Mouse (Mus musculus): ENCODE measurements at regions not wholly inside any gene's neighbourhood (a gene's known extent, or its start where the extent isn't known, plus 50 kb on each side); places are given as distances from the start of the nearest gene placed in this dataset.

- DNase-seq: no peak
Measured at GRCm38 (mm10) chr8:115806139-115806538, 98.5 kb upstream of the Maf start.

GRCm38 (mm10) chr8:115793587-115793986 is 86.0 kb upstream of the Maf start:
- DNase-seq: no peak

GRCm38 (mm10) chr8:115788421-115788820 is 80.8 kb upstream of the Maf start:
- no peak for DNase-seq

GRCm38 (mm10) chr8:115786185-115786584 is 78.6 kb upstream of the Maf start:
- DNase-seq: no peak

- no peak for DNase-seq
Measured at GRCm38 (mm10) chr8:115785769-115786168, 78.2 kb upstream of the Maf start.

GRCm38 (mm10) chr8:115783364-115783763 is 75.8 kb upstream of the Maf start:
- DNase-seq: no peak

GRCm38 (mm10) chr8:115778433-115778832 is 70.8 kb upstream of the Maf start:
- DNase-seq: no peak

- no peak for DNase-seq
Measured at GRCm38 (mm10) chr8:115771060-115771459, 63.5 kb upstream of the Maf start.

- no peak for DNase-seq
Measured at GRCm38 (mm10) chr8:115768631-115769030, 61.0 kb upstream of the Maf start.

- DNase-seq: no peak
Measured at GRCm38 (mm10) chr8:115766218-115766898, 58.8 kb upstream of the Maf start.

GRCm38 (mm10) chr8:115764551-115764950 is 57.0 kb upstream of the Maf start:
- DNase-seq: no peak

GRCm38 (mm10) chr8:115758011-115758410 is 50.4 kb upstream of the Maf start:
- no peak for DNase-seq

All from B cell, adult 2 months (primary cell).